Mouse (Mus musculus): ENCODE measurements around the gene Ankrd33.

DNA sequence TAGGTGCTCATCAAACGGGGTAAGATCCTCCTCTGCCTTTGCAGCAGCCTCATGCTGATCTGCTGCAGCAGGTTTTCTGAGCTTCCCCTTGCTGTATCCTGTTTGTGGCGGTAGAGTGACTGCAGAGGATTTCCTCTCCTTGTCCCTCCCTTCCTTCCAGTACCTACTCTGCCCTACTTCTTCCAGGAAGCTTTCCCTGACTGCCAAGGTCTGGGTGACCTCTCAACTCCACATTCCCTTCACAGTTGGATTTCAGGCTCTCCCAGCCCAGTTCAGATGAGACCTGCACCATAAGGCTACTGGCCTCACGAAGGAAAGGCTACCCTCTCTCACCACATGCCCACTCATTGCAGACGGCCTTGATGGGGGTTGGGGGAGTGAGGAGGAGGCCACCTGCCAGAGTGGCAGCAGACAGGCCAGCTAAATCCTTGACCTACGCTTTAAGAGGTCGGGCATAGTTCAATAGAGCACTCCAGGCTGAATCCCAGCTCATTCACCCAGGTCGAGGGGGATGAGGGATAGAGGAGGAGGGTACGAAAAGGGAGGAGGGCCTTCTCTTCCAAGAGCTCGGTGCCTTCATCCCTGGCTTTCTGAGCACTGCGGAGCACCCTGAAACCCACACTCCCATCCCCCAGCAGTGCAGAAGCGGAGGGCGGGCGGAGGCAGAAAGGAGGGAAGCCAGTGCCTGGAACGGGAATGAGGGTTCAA lies 23.3 kb upstream of the Ankrd33 start:
- TF ChIP-seq CTCF (IDR thresholded peaks at IDR 0.05; ENCODE audit: low read depth, low read length) (no peak), POLR2A (IDR thresholded peaks at IDR 0.05; ENCODE audit: borderline replicate concordance, low read depth, low read length) (no peak)
